Mouse (Mus musculus): ENCODE measurements around the gene Kctd2. TPM values are rescaled to one million over a fixed set of nuclear protein-coding genes. Genes with fewer than 3 reads are reported as not detected.
"Not testable (repeated sequence)": the region's sequence is repeated elsewhere in the genome, so short reads cannot be mapped to it uniquely, and the experiment has no call there.

Kctd2 gene
- total and polyA plus RNA-seq, 3 experiments = 6.8 to 14.0 (median 13.7) TPM

GRCm38 (mm10) chr11:115384587-115384986 is 35.3 kb upstream of the Kctd2 start:
- dilution Hi-C loops (cut with MboI; ENCODE audit: extremely low pct_ligation_motif_present, extremely low pct_unique_long_range_greater_than_20kb, low sequenced_read_pairs) = no loop called here
- H3K27ac ChIP-seq (ENCODE audit: insufficient read depth, low read depth) = no peak overlapping the region

GRCm38 (mm10) chr11:115386859-115387258 is 33.1 kb upstream of the Kctd2 start:
- H3K4me2 ChIP-seq (ENCODE audit: insufficient read depth, low read depth, poor library complexity, severe bottlenecking); in situ Hi-C loops (cut with MboI; ENCODE audit: low pct_ligation_motif_present, low pct_unique_long_range_greater_than_20kb, low sequenced_read_pairs); H3K9ac ChIP-seq (ENCODE audit: insufficient read depth, low read depth); DNase-seq (ENCODE audit: extremely low read depth); dilution Hi-C loops (cut with MboI; ENCODE audit: extremely low pct_ligation_motif_present, extremely low pct_unique_long_range_greater_than_20kb, low sequenced_read_pairs); H3K4me1 ChIP-seq (ENCODE audit: control insufficient read depth in 1 of 2, insufficient read depth in 2 of 2); H3K79me2 ChIP-seq (replicated peaks; ENCODE audit: control insufficient read depth, extremely low read depth, insufficient read depth, poor library complexity, severe bottlenecking); H3K9me3 ChIP-seq (replicated peaks; ENCODE audit: low read length); H3K36me3 ChIP-seq (replicated peaks in 1 of 2; ENCODE audit: control insufficient read depth in 1 of 2, insufficient read depth in 1 of 2, low read length in 1 of 2); H3K4me3 ChIP-seq (replicated peaks in 1 of 3; ENCODE audit: low read depth in 2 of 3, low read length in 2 of 3, poor library complexity in 1 of 3); H3K27ac ChIP-seq (ENCODE audit: insufficient read depth, low read depth): not testable (repeated sequence)
- H3K27me3 ChIP-seq (replicated peaks) = peaks cover 82% of the 10 kb centered on the region
- TF ChIP-seq TBP (conservative IDR thresholded peaks at IDR 0.05; ENCODE audit: low read depth, low read length) = peak; percentile 90; the same call in 1 of the 2 replicates

More at GRCm38 (mm10) chr11:115384587-115384986, 35.3 kb upstream of the Kctd2 start:
- H3K27me3 ChIP-seq (replicated peaks) = peaks cover 68% of the 10 kb centered on the region
- TF ChIP-seq PAX5 (IDR thresholded peaks at IDR 0.05; ENCODE audit: low read length) (no peak), CHD2 (IDR thresholded peaks at IDR 0.05; ENCODE audit: low read length) (no peak), NRF1 (IDR thresholded peaks at IDR 0.05; ENCODE audit: low read depth, low read length) (no peak)
- in situ Hi-C loops (cut with MboI; ENCODE audit: low pct_ligation_motif_present, low pct_unique_long_range_greater_than_20kb, low sequenced_read_pairs) = no loop called here
- no peaks in the 10 kb centered on the region for H3K79me2 ChIP-seq (replicated peaks; ENCODE audit: control insufficient read depth, extremely low read depth, insufficient read depth, poor library complexity, severe bottlenecking)
- no peak overlapping the region for H3K4me2 ChIP-seq (ENCODE audit: insufficient read depth, low read depth, poor library complexity, severe bottlenecking)
- H3K9me3 ChIP-seq (replicated peaks; ENCODE audit: low read length) = peaks cover 9% of the 10 kb centered on the region
- no peaks in the 10 kb centered on the region for H3K36me3 ChIP-seq (replicated peaks in 1 of 2; ENCODE audit: control insufficient read depth in 1 of 2, insufficient read depth in 1 of 2, low read length in 1 of 2)
- no peak for DNase-seq (ENCODE audit: extremely low read depth)
- H3K4me1 ChIP-seq (ENCODE audit: control insufficient read depth in 1 of 2, insufficient read depth in 2 of 2) = no peaks in the 10 kb centered on the region
- H3K4me3 ChIP-seq (replicated peaks in 1 of 3; ENCODE audit: low read depth in 2 of 3, low read length in 2 of 3, poor library complexity in 1 of 3) = no peak overlapping the region
- no peak overlapping the region for H3K9ac ChIP-seq (ENCODE audit: insufficient read depth, low read depth)

GRCm38 (mm10) chr11:115391358-115391757 is 28.6 kb upstream of the Kctd2 start:
- Histone ChIP-seq H3K27me3 (replicated peaks) (peaks cover 88% of the 10 kb centered on the region), H3K9ac (ENCODE audit: insufficient read depth, low read depth) (no peak overlapping the region), H3K79me2 (replicated peaks; ENCODE audit: control insufficient read depth, extremely low read depth, insufficient read depth, poor library complexity, severe bottlenecking) (no peaks in the 10 kb centered on the region), H3K27ac (ENCODE audit: insufficient read depth, low read depth) (no peak overlapping the region), H3K36me3 (replicated peaks in 1 of 2; ENCODE audit: control insufficient read depth in 1 of 2, insufficient read depth in 1 of 2, low read length in 1 of 2) (no peaks in the 10 kb centered on the region), H3K4me3 (replicated peaks in 1 of 3; ENCODE audit: low read depth in 2 of 3, low read length in 2 of 3, poor library complexity in 1 of 3) (no peak overlapping the region), H3K4me1 (ENCODE audit: control insufficient read depth in 1 of 2, insufficient read depth in 2 of 2) (no peaks in the 10 kb centered on the region), H3K9me3 (replicated peaks; ENCODE audit: low read length) (peaks cover 3% of the 10 kb centered on the region), H3K4me2 (ENCODE audit: insufficient read depth, low read depth, poor library complexity, severe bottlenecking) (no peak overlapping the region)
- no peak for DNase-seq (ENCODE audit: extremely low read depth)
- dilution Hi-C loops (cut with MboI; ENCODE audit: extremely low pct_ligation_motif_present, extremely low pct_unique_long_range_greater_than_20kb, low sequenced_read_pairs) (no loop called here), in situ Hi-C loops (cut with MboI; ENCODE audit: low pct_ligation_motif_present, low pct_unique_long_range_greater_than_20kb, low sequenced_read_pairs) (no loop called here)
- no peak for TF ChIP-seq EP300 (IDR thresholded peaks at IDR 0.05; ENCODE audit: low read length)
- no peak for TF ChIP-seq JUND (conservative IDR thresholded peaks at IDR 0.05; ENCODE audit: low read depth, low read length)
- no peak for TF ChIP-seq E2F4 (IDR thresholded peaks at IDR 0.05; ENCODE audit: insufficient replicate concordance, low read depth, low read length)
- no peak for TF ChIP-seq MAX (IDR thresholded peaks at IDR 0.05; ENCODE audit: low read length)
- TF ChIP-seq MEF2A (IDR thresholded peaks at IDR 0.05; ENCODE audit: borderline replicate concordance, low read depth, low read length) = no peak

Data from CH12.LX (cell line).